8 mouse cellular contexts compared by ENCODE assay signal in genomic region chr11:115163568-115164150, GRCm38 (mm10). TPM values are rescaled to one million over a fixed set of nuclear protein-coding genes. Genes with fewer than 3 reads are reported as not detected.
DNase-seq lines count a peak whose midpoint lies in the region; ATAC-seq and TF ChIP-seq lines count a peak whose summit lies in the region.

No protein-coding gene starts in this region.

- peak overlapping the region; percentile 47 for H3K9ac ChIP-seq in lung, embryonic 14.5 days
- H3K9ac ChIP-seq in heart, embryonic 16.5 days (ENCODE audit: low read length) = peak overlapping the region; percentile 75
- H3K9ac ChIP-seq in limb, embryonic 13.5 days = peak overlapping the region; percentile 54
- peak overlapping the region; percentile 32 for H3K9ac ChIP-seq in midbrain, embryonic 16.5 days (ENCODE audit: low read depth, low read length)

- peak overlapping the region; percentile 65 for H3K4me3 ChIP-seq in lung, embryonic 14.5 days (ENCODE audit: low read depth, low read length)
- H3K4me3 ChIP-seq in bone marrow macrophage, adult 2 months (ENCODE audit: insufficient read depth, low read length) = peak overlapping the region; percentile 90
- H3K4me3 ChIP-seq in heart, embryonic 16.5 days (ENCODE audit: low read length) = peak overlapping the region; percentile 82
- H3K4me3 ChIP-seq in limb, embryonic 13.5 days = peak overlapping the region; percentile 57
- peak overlapping the region; percentile 49 for H3K4me3 ChIP-seq in midbrain, embryonic 16.5 days (ENCODE audit: low read depth, low read length)

- peak overlapping the region; percentile 58; the same call in 1 of the 2 replicates for H3K27ac ChIP-seq in lung, embryonic 14.5 days (ENCODE audit: low read depth)
- H3K27ac ChIP-seq in bone marrow macrophage, adult 2 months (ENCODE audit: insufficient read depth, low read depth, low read length) = peak overlapping the region; percentile 28
- H3K27ac ChIP-seq in heart, embryonic 16.5 days (ENCODE audit: low read length) = peak overlapping the region; percentile 46; the same call in 1 of the 2 replicates
- H3K27ac ChIP-seq in limb, embryonic 13.5 days = no peak overlapping the region
- peak overlapping the region; percentile 58; the same call in 1 of the 2 replicates for H3K27ac ChIP-seq in midbrain, embryonic 16.5 days (ENCODE audit: low read length)

- peak; percentile 38 for ATAC-seq in lung, embryonic 14.5 days (ENCODE audit: insufficient read depth)
- peak; percentile 19; the same call in 1 of the 2 replicates for ATAC-seq in heart, embryonic 16.5 days (replicated peaks; ENCODE audit: extremely low read depth, insufficient read depth, low FRiP score)
- ATAC-seq in limb, embryonic 13.5 days (ENCODE audit: low FRiP score, low read depth) = peak; percentile 18; the same call in 1 of the 2 replicates
- ATAC-seq in midbrain, embryonic 16.5 days = 0 out of 2 replicates have a peak, but pooled peaks have one; percentile 26

- H3K4me2 ChIP-seq in lung, embryonic 14.5 days = peak overlapping the region; percentile 83
- H3K4me2 ChIP-seq in heart, embryonic 16.5 days (ENCODE audit: low read depth, low read length) = peak overlapping the region; percentile 95
- peak overlapping the region; percentile 87 for H3K4me2 ChIP-seq in limb, embryonic 13.5 days (replicated peaks)
- peak overlapping the region; percentile 64 for H3K4me2 ChIP-seq in midbrain, embryonic 16.5 days (ENCODE audit: low read length)

- no peaks in the 10 kb centered on the region for H3K36me3 ChIP-seq in lung, embryonic 14.5 days (ENCODE audit: insufficient read depth)
- no peaks in the 10 kb centered on the region for H3K36me3 ChIP-seq in heart, embryonic 16.5 days (ENCODE audit: control insufficient read depth, insufficient read depth)
- H3K36me3 ChIP-seq in limb, embryonic 13.5 days = no peaks in the 10 kb centered on the region
- H3K36me3 ChIP-seq in midbrain, embryonic 16.5 days (ENCODE audit: control insufficient read depth, insufficient read depth, low read length) = no peaks in the 10 kb centered on the region

- peaks cover 21% of the 10 kb centered on the region for H3K27me3 ChIP-seq in lung, embryonic 14.5 days (ENCODE audit: insufficient read depth, low read length)
- peaks cover 4% of the 10 kb centered on the region; the same call in 1 of the 2 replicates for H3K27me3 ChIP-seq in heart, embryonic 16.5 days (ENCODE audit: control insufficient read depth, insufficient read depth, low read length)
- H3K27me3 ChIP-seq in limb, embryonic 13.5 days = peaks cover 57% of the 10 kb centered on the region
- H3K27me3 ChIP-seq in midbrain, embryonic 16.5 days (ENCODE audit: control insufficient read depth, insufficient read depth, low read depth, low read length) = peaks cover 42% of the 10 kb centered on the region

- under 1% methylated on average over 47 of the region's 47 CpGs for WGBS in lung, embryonic 14.5 days
- WGBS in heart, embryonic 16.5 days = under 1% methylated on average over 47 of the region's 47 CpGs
- WGBS in limb, embryonic 13.5 days = 0% methylated on average over 47 of the region's 47 CpGs
- under 1% methylated on average over 47 of the region's 47 CpGs for WGBS in midbrain, embryonic 16.5 days

- TF ChIP-seq POLR2A in bone marrow macrophage, adult 2 months (IDR thresholded peaks at IDR 0.05; ENCODE audit: borderline replicate concordance, low read depth, low read length) = no peak

- intact Hi-C loops in left cerebral cortex, postnatal 36 days (cut with DNase I) = no loop called here

- DNase-seq in lung, embryonic 14.5 days = peak; percentile 69
- no peak for DNase-seq in lung, postnatal 25 days (ENCODE audit: low spot score)
- no peak for DNase-seq in frontal cortex, postnatal 10 days (ENCODE audit: low spot score in 2 of 2)
- DNase-seq in left cerebral cortex, postnatal 36 days (ENCODE audit: low spot score in 2 of 2) = no peak

- peaks cover 4% of the 10 kb centered on the region for H3K4me1 ChIP-seq in lung, embryonic 14.5 days (ENCODE audit: insufficient read depth)
- H3K4me1 ChIP-seq in bone marrow macrophage, adult 2 months (ENCODE audit: control insufficient read depth, insufficient read depth, low read length) = peaks cover 34% of the 10 kb centered on the region
- peaks cover 28% of the 10 kb centered on the region for H3K4me1 ChIP-seq in heart, embryonic 16.5 days (ENCODE audit: control insufficient read depth, insufficient read depth, low read length)
- peaks cover 29% of the 10 kb centered on the region for H3K4me1 ChIP-seq in limb, embryonic 13.5 days
- peaks cover 19% of the 10 kb centered on the region for H3K4me1 ChIP-seq in midbrain, embryonic 16.5 days (ENCODE audit: control insufficient read depth, insufficient read depth, low read length)

- no peaks in the 10 kb centered on the region for H3K9me3 ChIP-seq in lung, embryonic 14.5 days (ENCODE audit: low read depth, low read length)
- no peaks in the 10 kb centered on the region; the same call in 1 of the 2 replicates for H3K9me3 ChIP-seq in heart, embryonic 16.5 days (replicated peaks; ENCODE audit: control insufficient read depth, low read length)
- no peaks in the 10 kb centered on the region for H3K9me3 ChIP-seq in limb, embryonic 13.5 days
- peaks cover 4% of the 10 kb centered on the region; the same call in 1 of the 2 replicates for H3K9me3 ChIP-seq in midbrain, embryonic 16.5 days (replicated peaks; ENCODE audit: control insufficient read depth, low read length, poor library complexity, severe bottlenecking)

- peak; percentile 42 for TF ChIP-seq CTCF in lung, embryonic 14.5 days (IDR thresholded peaks at IDR 0.05; ENCODE audit: low read depth)
- TF ChIP-seq CTCF in bone marrow macrophage, adult 2 months (IDR thresholded peaks at IDR 0.05; ENCODE audit: low read depth, low read length) = no peak

RNA-seq across cellular contexts. Expression of gene Slc9a3r1, which starts 0.5 kb away (rescaled TPM):
- polyA plus RNA-seq in lung, embryonic 14.5 days (2014; fragmentation: Nextera tagmentation; extraction: Ambion mirVana) = 52.3 and 52.6 TPM in 2 replicates
- 76.2 and 78.8 TPM in 2 replicates for polyA plus RNA-seq in bone marrow macrophage, adult 2 months (2012; ENCODE audit: insufficient read depth, insufficient read length, missing spikeins)
- 34.2 and 51.7 TPM in 2 replicates for polyA plus RNA-seq in heart, embryonic 16.5 days (2015; fragmentation: Nextera tagmentation; extraction: Ambion mirVana)
- 20.6 and 23.4 TPM in 2 replicates for polyA plus RNA-seq in limb, embryonic 13.5 days (2015; fragmentation: Nextera tagmentation; extraction: Ambion mirVana)
- polyA plus RNA-seq in midbrain, embryonic 16.5 days (2015; fragmentation: Nextera tagmentation; extraction: Ambion mirVana) = 47.5 and 57.5 TPM in 2 replicates
- total RNA-seq in left cerebral cortex, postnatal 36 days (2021) = 10 to 100 TPM; 76.4 to 82.8 TPM

RNA-seq across cellular contexts. Expression of gene Tmem104, which starts 23.6 kb away (rescaled TPM):
- polyA plus RNA-seq in lung, embryonic 14.5 days (2014; fragmentation: Nextera tagmentation; extraction: Ambion mirVana) = 11.4 and 14.3 TPM in 2 replicates
- 40.2 and 42.7 TPM in 2 replicates for polyA plus RNA-seq in bone marrow macrophage, adult 2 months (2012; ENCODE audit: insufficient read depth, insufficient read length, missing spikeins)
- polyA plus RNA-seq in heart, embryonic 16.5 days (2015; fragmentation: Nextera tagmentation; extraction: Ambion mirVana) = 6.6 and 7.1 TPM in 2 replicates
- polyA plus RNA-seq in limb, embryonic 13.5 days (2015; fragmentation: Nextera tagmentation; extraction: Ambion mirVana) = 10.9 and 11.4 TPM in 2 replicates
- polyA plus RNA-seq in midbrain, embryonic 16.5 days (2015; fragmentation: Nextera tagmentation; extraction: Ambion mirVana) = 12.5 and 14.9 TPM in 2 replicates
- 10 to 100 TPM; 14.2 to 15.4 TPM for total RNA-seq in left cerebral cortex, postnatal 36 days (2021)

RNA-seq across cellular contexts. Expression of gene Nat9, which starts 24.0 kb away (rescaled TPM):
- polyA plus RNA-seq in lung, embryonic 14.5 days (2014; fragmentation: Nextera tagmentation; extraction: Ambion mirVana) = 17.9 and 18.7 TPM in 2 replicates
- 23.5 and 24.0 TPM in 2 replicates for polyA plus RNA-seq in bone marrow macrophage, adult 2 months (2012; ENCODE audit: insufficient read depth, insufficient read length, missing spikeins)
- 18.6 and 20.8 TPM in 2 replicates for polyA plus RNA-seq in heart, embryonic 16.5 days (2015; fragmentation: Nextera tagmentation; extraction: Ambion mirVana)
- 25.7 and 26.2 TPM in 2 replicates for polyA plus RNA-seq in limb, embryonic 13.5 days (2015; fragmentation: Nextera tagmentation; extraction: Ambion mirVana)
- polyA plus RNA-seq in midbrain, embryonic 16.5 days (2015; fragmentation: Nextera tagmentation; extraction: Ambion mirVana) = 23.2 and 23.9 TPM in 2 replicates
- total RNA-seq in left cerebral cortex, postnatal 36 days (2021) = 10 to 100 TPM; 25.2 to 30.1 TPM

RNA-seq across cellular contexts. Expression of gene Cd300lf, which starts 29.9 kb away (rescaled TPM):
- polyA plus RNA-seq in lung, embryonic 14.5 days (2014; fragmentation: Nextera tagmentation; extraction: Ambion mirVana) = 0.91 and 1.1 TPM in 2 replicates
- 1.9 and 2.9 TPM in 2 replicates for polyA plus RNA-seq in bone marrow macrophage, adult 2 months (2012; ENCODE audit: insufficient read depth, insufficient read length, missing spikeins)
- 0.72 and 0.87 TPM in 2 replicates for polyA plus RNA-seq in heart, embryonic 16.5 days (2015; fragmentation: Nextera tagmentation; extraction: Ambion mirVana)
- 0.09 TPM in 1 of 2 replicates, not detected in the other for polyA plus RNA-seq in limb, embryonic 13.5 days (2015; fragmentation: Nextera tagmentation; extraction: Ambion mirVana)
- polyA plus RNA-seq in midbrain, embryonic 16.5 days (2015; fragmentation: Nextera tagmentation; extraction: Ambion mirVana) = 0.34 TPM in 1 of 2 replicates, not detected in the other
- total RNA-seq in left cerebral cortex, postnatal 36 days (2021) = under 1 TPM; 0.44 to 0.48 TPM
